Mouse (Mus musculus): ENCODE measurements at regions not wholly inside any gene's neighbourhood (a gene's known extent, or its start where the extent isn't known, plus 50 kb on each side); places are given as distances from the start of the nearest gene placed in this dataset.

- DNase-seq, result peak; percentile 37 to 49
Observed at GRCm38 (mm10) chr10:84109680-84110371, 330.6 kb downstream of the Nuak1 start.

DNA sequence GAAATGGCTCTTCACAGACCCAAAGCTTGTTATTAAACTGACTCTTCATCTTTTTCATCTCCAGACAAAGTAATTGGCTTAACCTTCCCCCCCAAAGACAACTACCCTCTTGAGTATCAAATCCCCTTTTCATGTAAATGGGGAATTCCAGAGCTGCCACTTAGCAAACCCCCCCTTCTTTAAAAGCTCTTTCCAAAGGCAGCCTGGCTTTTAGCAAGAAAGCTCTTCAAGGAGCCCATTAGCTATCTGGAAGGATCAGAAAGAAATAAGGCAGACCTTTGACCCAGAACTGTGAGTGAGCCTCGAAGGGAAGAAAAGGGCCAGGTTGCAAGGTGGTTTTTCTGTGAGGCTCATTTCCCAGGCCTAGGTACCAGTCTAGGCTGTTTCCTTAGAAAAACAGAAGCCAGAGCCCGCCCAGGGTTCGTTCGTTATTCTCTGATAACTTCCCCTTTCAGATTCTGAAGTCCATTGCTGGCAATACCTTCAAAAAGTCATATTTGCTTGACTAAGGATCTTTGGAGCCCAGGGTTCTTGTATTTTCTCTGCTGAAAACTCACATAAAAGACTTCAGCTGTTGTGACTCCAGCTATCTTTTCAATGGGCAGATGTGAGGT, 329.9 kb downstream of the Nuak1 start:
- peak; percentile 58 to 66 for DNase-seq

DNA sequence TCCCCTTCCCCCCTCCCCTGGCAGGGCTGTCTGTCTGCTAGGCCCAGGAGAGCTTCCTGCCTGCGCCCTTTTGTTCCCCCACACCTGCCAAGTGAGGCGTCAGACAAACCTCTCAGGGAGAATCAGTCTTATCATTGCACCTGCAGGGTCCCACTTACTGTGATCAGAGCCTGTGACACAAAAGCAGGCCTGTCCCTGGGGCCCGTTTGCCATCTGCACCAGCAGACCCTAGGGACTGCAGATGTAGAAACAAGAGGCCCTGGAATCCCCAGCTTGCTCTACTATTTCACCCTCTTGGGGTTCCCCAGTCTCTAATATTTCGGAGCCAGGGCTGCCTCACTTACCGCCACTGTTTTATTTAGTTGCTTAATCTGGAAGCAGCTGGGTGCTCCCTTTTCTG, 328.9 kb downstream of the Nuak1 start:
- DNase-seq, result peak; percentile 56 to 66

- peak in 1 of 2 experiments; percentile 9 for DNase-seq
Observed at GRCm38 (mm10) chr10:84111909-84112308, 328.5 kb downstream of the Nuak1 start.

- DNase-seq, result no peak
Observed at GRCm38 (mm10) chr10:84119952-84120550, 320.3 kb downstream of the Nuak1 start.

DNA sequence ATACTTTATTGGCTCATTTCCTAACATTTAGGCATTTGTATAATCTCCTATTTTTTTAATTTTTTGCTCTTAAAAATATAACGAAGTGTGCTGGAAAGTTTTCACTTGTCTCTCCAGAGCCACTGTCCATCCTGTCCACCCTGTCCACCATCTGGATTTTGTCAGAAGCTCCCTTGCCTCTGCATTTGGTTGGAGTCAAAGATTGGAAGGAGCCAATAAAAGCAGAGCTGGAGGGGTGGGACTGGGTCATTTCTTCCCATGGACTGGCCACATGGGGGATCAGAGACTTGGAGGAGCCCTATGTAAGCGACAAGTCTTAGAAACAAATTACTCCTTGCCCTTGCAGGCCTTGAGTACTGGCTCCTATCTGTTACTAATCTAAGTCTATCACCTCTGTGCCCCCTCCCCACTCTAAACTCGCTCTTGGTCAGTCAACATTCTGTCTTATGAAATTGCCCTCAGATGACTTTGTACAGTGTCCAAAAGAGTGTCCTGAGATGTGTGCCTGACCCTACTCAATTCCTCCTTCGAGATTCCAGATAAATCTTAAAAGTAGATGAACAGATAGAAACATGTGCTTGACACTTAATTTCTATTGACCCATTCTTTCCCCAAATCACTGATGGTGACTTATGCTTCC, 303.3 kb downstream of the Nuak1 start:
- DNase-seq, result no peak

DNA sequence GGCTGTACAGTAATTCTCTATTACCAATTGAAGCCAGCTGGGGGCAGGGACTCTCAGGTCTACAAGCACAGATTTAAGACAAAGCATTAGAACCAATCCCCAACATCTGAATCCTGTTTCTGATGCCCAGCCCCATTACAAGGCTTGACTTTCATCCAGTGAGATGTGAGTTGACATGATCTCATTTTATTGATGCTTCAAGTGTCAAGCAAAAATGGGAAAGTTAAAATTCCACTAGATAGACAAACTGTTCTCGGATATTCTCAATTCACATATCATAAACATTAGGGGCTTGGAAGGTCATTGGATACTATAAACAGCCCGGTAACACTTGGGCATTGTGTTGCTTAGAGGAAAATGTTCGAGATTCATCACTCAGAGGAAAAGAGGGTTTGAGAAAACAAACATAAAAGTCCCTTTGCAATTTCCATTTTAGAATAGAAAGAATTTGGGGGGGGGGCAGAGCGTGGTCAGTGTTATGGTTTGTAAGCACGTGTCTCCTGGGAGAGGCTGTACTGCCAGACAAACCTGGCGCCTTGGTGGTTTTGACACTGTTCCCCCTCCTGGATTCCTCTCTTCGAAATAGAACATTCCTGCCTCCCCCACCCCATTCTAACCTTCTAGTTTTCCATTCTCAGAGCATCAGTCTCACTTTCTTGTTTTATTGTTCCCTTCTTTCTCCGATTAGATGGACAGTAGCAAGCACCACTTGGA, 297.5 kb downstream of the Nuak1 start:
- no peak for DNase-seq

GRCm38 (mm10) chr10:84143674-84144343, 296.6 kb downstream of the Nuak1 start:
- no peak for DNase-seq

DNA sequence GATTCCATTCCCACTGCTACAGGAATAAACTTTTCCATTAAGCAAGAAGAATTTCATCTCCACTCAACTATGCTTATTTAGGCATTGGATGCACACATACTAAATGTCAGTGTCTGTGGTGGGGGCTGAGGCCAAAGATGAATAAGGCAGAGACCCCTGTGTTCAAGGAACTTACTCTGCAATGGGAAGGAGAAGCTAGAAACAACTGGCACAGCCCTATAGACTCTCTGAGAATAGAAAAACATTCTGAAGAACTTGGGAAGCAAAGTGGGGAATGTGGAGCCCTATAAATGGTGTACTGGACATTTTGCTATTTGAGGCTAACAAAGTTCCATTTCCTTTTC, 296.1 kb downstream of the Nuak1 start:
- DNase-seq, result no peak

DNA sequence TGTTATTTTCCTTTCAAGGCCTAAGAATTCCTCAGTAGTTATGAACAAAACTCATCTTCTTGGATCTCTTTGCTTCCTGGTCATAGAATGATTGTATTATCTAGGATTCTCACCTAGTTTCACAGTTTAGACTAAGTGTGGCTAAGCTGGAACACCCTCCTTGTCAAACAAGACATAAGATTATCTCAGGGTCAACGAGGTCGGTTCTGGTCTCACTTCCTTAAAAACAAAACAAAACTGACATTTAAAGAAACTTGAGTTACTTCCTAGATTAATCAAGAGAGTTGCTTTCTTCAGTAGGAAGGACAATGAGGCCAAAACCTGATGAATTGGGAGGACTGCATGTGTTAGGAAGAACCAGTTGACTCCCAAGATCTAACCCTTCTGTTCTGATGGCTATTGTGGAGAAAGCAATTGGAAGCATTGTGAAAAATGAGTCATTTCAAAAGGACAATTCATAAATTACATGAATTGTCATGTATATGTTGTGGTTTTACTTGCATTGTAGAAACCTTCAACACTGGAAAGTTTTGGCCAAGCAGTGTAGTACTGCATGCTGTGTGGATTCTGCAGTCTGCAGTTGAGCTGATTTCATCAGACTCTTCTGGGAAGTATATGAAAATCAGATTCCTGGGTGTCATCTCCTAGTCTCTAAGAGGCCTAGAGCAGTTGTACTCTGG, 293.0 kb downstream of the Nuak1 start:
- DNase-seq, result no peak

- no peak for DNase-seq
Observed at GRCm38 (mm10) chr10:84163752-84164151, 276.6 kb downstream of the Nuak1 start.

- no peak for DNase-seq
Observed at GRCm38 (mm10) chr10:84165832-84166567, 274.4 kb downstream of the Nuak1 start.

GRCm38 (mm10) chr10:84166568-84166905, 273.9 kb downstream of the Nuak1 start:
- DNase-seq, result no peak

GRCm38 (mm10) chr10:84172828-84173321, 267.5 kb downstream of the Nuak1 start:
- DNase-seq, result no peak

- DNase-seq, result no peak
Observed at GRCm38 (mm10) chr10:84183239-84183638, 257.2 kb downstream of the Nuak1 start.

GRCm38 (mm10) chr10:84186466-84186865, 253.9 kb downstream of the Nuak1 start:
- no peak for DNase-seq

GRCm38 (mm10) chr10:84199035-84199434, 241.4 kb downstream of the Nuak1 start:
- DNase-seq, result no peak

- DNase-seq, result no peak
Observed at GRCm38 (mm10) chr10:84201785-84202184, 238.6 kb downstream of the Nuak1 start.

DNA sequence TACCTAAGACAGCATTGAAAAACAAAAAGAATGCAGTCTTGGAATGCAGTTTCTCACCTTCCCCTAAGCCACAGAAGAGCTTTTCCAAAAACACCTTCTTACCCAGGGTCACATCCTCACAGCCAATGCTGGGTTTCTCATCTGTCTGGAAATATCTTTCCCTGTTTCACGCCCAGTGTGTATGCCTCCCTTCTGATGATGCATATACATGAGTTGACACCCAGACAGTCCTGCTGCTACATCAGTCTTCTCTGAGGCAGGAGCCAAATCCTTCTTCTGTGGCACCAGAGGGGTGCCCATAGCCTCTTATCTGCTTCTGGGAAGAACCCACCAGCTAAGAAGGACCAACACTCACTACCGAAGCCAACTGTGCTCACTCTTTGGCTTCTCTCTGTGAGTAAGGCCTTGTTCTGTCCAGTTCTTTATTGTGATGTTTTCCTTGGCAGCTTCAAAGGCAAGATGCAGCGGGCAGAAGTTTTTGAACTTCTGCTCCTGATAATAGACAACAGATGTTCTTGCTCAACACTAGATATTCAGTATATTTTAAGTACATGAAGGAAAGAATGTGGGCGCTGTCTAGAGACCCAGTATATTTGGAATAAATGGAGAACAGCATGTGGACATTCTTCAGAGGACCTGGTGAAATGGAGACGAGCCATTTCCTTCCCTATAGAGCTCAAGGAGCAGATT, 228.2 kb downstream of the Nuak1 start:
- DNase-seq, result no peak

DNA sequence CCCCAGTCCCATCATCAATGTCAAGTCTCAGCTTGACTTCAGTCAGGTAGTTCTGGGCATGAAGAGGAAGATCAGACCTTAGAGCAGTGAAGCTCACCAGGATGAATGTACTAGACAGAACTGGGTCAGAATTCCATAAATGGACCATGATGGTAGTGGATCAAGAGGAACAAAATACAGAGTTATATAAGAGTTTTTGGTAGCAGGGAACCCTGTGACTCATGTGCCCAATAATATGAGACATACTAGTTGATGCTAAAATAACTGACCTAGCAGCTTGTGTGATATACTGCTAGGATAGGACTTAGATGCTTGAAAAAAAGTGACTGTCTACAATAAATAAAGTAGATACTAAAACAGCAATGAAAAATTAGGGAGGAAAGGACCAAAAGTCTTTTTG, 225.6 kb downstream of the Nuak1 start:
- DNase-seq, result no peak
